Mouse (Mus musculus) kidney, adult 2 months (tissue): ENCODE measurements at regions not wholly inside any gene's neighbourhood (a gene's known extent, or its start where the extent isn't known, plus 50 kb on each side); places are given as distances from the start of the nearest gene placed in this dataset.

ENCODE experiments used
- DNase-seq: peaks from one replicate; pipeline ENCODE4 v3.0.0; 2021
- H3K27ac ChIP-seq: fragments of 200-500 bp; 2 replicates; pipeline ENCODE4 v1.5.1; 2012; ENCODE audit warnings: low read depth, low read length, control low read depth, inconsistent platforms; ENCODE audit not compliant: insufficient read depth
- H3K27me3 ChIP-seq: fragments of 200-500 bp; replicated peaks from 2 replicates; pipeline ENCODE4 v1.6.1; 2012; ENCODE audit warnings: mild to moderate bottlenecking, moderate library complexity, low read length, inconsistent platforms; ENCODE audit not compliant: control insufficient read depth, insufficient read depth
- H3K36me3 ChIP-seq: fragments of 200-500 bp; 2 replicates; pipeline ENCODE4 v1.6.1; 2012; ENCODE audit warnings: mild to moderate bottlenecking, moderate library complexity, low read length, inconsistent platforms; ENCODE audit not compliant: control insufficient read depth, insufficient read depth
- H3K4me1 ChIP-seq: fragments of 200-500 bp; 2 replicates; pipeline ENCODE4 v1.6.1; 2011; ENCODE audit warnings: low read length; ENCODE audit not compliant: control insufficient read depth, insufficient read depth
- H3K4me3 ChIP-seq: fragments of 200-500 bp; 2 replicates; pipeline ENCODE4 v1.5.1; 2011; ENCODE audit warnings: mild to moderate bottlenecking, low read depth, low read length, control low read depth; ENCODE audit not compliant: insufficient read depth
- CTCF ChIP-seq: fragments of 200-500 bp; conservative IDR thresholded peaks from 2 replicates; pipeline ENCODE4 v1.5.1; 2011; ENCODE audit warnings: low read depth, mild to moderate bottlenecking, control low read depth, low read length, moderate library complexity, mixed read lengths; ENCODE audit not compliant: insufficient read depth, insufficient read length
- POLR2A ChIP-seq: fragments of 200-500 bp; IDR thresholded peaks from one replicate; pipeline ENCODE4 v1.6.1; 2011; ENCODE audit warnings: low read depth, low read length, control low read depth
- WGBS: fragments of 180-500 bp; shearing (Covaris S2); methylation state at CpG from one replicate; pipeline ENCODE4 v1.1.7; 2018; 5-methylcytosine and 5-hydroxymethylcytosine counted together

DNA sequence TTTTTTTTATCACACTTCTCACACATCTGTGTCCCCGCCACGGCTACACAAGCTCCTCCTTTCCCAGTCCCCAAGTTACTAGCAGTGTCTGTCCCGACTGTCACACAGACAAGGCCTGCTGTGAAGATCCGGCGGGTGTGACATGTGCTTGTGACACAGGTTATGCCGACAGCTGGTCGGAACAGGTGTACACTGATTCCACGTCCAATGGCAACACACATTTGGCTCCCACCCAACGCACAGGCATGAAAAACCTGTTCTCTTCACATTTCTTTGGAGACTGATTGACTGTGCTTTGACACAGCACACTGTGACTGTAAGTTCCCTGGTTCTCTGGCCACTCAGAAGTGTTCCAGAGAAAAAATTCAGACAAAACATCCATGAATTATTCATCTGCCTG is 281.4 kb downstream of the En1 start:
- no peaks in the 10 kb centered on the region for H3K36me3 ChIP-seq
- no peak overlapping the region for H3K27ac ChIP-seq
- 70% methylated on average over 9 of the region's 9 CpGs for WGBS
- no peaks in the 10 kb centered on the region for H3K27me3 ChIP-seq
- no peak overlapping the region for H3K4me3 ChIP-seq
- no peak for DNase-seq
- TF ChIP-seq CTCF = no peak
- no peak for TF ChIP-seq POLR2A
- H3K4me1 ChIP-seq = no peaks in the 10 kb centered on the region

GRCm38 (mm10) chr1:120910801-120911200 is 308.6 kb downstream of the En1 start:
- Histone ChIP-seq H3K4me1 (no peaks in the 10 kb centered on the region), H3K36me3 (no peaks in the 10 kb centered on the region), H3K4me3 (no peak overlapping the region), H3K27ac (no peak overlapping the region), H3K27me3 (no peaks in the 10 kb centered on the region)
- no peak for DNase-seq
- TF ChIP-seq POLR2A (no peak), CTCF (no peak)
- 63% methylated on average over 6 of the region's 6 CpGs for WGBS

DNA sequence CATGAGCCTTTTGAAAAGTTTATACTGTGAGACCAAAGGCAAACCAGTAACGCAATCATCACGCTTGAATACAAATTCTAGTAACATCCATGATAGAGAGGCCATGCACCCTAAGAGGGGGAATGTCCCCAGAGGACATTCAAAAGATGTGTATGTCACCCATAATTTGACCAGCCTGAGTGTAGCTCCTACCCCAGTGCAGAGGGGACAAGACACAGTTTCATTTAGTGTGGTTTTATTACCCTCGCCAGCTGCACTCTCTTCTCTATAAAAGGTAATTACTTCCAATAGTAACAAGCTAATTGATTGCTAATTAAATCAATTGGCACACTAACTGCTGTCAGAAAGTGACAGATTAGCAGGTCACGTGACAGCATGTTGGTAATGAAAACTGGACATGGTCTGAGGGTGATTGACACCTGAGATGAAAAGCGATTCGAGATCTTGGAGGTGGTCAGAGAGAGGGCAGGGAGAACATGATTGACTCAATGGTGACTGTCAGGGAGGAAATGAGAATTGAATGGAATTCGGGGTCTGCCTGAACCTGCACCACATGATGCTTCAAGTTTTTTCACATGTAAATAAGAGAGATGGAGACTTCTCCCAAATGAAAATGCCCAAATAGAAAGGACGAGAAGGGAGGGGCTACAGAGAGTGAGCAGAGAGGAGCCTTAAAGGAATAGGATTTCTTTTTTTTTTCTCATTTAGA is 309.9 kb downstream of the En1 start:
- Histone ChIP-seq H3K4me3 (no peak overlapping the region), H3K36me3 (no peaks in the 10 kb centered on the region), H3K27ac (no peak overlapping the region), H3K27me3 (no peaks in the 10 kb centered on the region), H3K4me1 (no peaks in the 10 kb centered on the region)
- 40% methylated on average over 8 of the region's 8 CpGs for WGBS
- DNase-seq = no peak
- TF ChIP-seq POLR2A (no peak), CTCF (no peak)

DNA sequence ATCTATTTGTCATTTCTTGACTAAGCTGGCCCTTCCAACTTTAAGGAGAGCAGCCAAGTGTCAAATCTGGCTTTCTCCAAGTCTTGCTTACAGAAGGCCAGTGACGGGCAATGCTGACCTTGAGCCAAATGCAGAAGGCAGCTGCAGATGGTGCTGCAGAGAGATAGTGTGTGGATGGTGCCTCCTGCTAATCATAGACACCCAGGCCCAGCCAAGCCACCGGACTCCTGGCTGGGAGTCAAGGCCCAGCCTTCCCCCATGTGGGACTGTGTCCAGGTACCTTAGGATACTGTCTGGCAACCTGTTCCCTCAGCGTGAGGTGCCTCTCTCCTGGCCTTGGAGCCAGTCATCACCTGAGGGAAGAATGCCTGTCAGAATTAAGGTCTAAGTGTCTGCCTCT is 319.3 kb downstream of the En1 start:
- DNase-seq = no peak
- no peaks in the 10 kb centered on the region for H3K36me3 ChIP-seq

DNA sequence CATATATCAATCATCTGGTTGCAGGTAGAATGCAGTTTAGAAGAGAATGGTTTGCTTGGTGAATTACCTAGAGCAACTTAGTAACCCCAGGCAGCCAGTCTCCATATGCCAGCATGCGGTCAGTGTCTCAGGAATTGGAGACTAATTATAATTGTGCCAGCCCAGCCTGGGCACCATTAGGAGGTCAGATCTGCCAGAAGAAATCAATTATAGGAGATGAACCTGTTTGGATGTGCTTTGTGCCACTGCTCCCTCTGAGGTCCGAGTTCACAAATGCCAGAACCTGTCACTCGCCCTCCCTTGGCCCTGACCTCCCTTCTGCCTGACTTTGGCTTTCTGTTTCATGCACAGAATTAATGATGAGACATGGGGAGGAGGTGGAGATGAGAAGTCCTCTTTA is 323.1 kb downstream of the En1 start:
- H3K36me3 ChIP-seq = no peaks in the 10 kb centered on the region
- TF ChIP-seq POLR2A (no peak), CTCF (no peak)
- no peak overlapping the region for H3K4me3 ChIP-seq
- no peaks in the 10 kb centered on the region for H3K4me1 ChIP-seq
- no peaks in the 10 kb centered on the region for H3K27me3 ChIP-seq
- 65% methylated on average over 3 of the region's 3 CpGs for WGBS
- no peak for DNase-seq
- H3K27ac ChIP-seq = no peak overlapping the region

More for the DNA sequence above, 319.3 kb downstream of the En1 start:
- H3K4me1 ChIP-seq = no peaks in the 10 kb centered on the region
- 68% methylated on average over 3 of the region's 3 CpGs for WGBS
- H3K4me3 ChIP-seq = no peak overlapping the region
- TF ChIP-seq POLR2A (no peak), CTCF (no peak)
- H3K27me3 ChIP-seq = no peaks in the 10 kb centered on the region
- H3K27ac ChIP-seq = no peak overlapping the region

- H3K4me1 ChIP-seq = no peaks in the 10 kb centered on the region
- WGBS = 86% methylated on average over 7 of the region's 7 CpGs
- H3K27ac ChIP-seq = no peak overlapping the region
- no peaks in the 10 kb centered on the region for H3K36me3 ChIP-seq
- H3K27me3 ChIP-seq = no peaks in the 10 kb centered on the region
- H3K4me3 ChIP-seq = no peak overlapping the region
- TF ChIP-seq POLR2A (no peak), CTCF (no peak)
- no peak for DNase-seq
These were observed 327.9 kb downstream of the En1 start for GRCm38 (mm10) chr1:120930141-120930540.

GRCm38 (mm10) chr1:120935321-120935720 is 333.1 kb downstream of the En1 start:
- TF ChIP-seq CTCF = no peak
- TF ChIP-seq POLR2A = no peak
- WGBS = 78% methylated on average over 3 of the region's 3 CpGs
- Histone ChIP-seq H3K27me3 (no peaks in the 10 kb centered on the region), H3K36me3 (no peaks in the 10 kb centered on the region), H3K4me1 (no peaks in the 10 kb centered on the region), H3K4me3 (no peak overlapping the region), H3K27ac (no peak overlapping the region)
- no peak for DNase-seq
